Mouse (Mus musculus): ENCODE measurements at regions not wholly inside any gene's neighbourhood (a gene's known extent, or its start where the extent isn't known, plus 50 kb on each side); places are given as distances from the start of the nearest gene placed in this dataset.
"Not testable (repeated sequence)": the region's sequence is repeated elsewhere in the genome, so short reads cannot be mapped to it uniquely, and the experiment has no call there.

GRCm38 (mm10) chr3:6427905-6428304 is 192.3 kb downstream of the 1700008P02Rik start:
- in situ Hi-C loops (cut with MboI; ENCODE audit: unreplicated experiment in 2 of 2) = no loop called here

GRCm38 (mm10) chr3:6400871-6401270 is 219.4 kb downstream of the 1700008P02Rik start:
- in situ Hi-C loops (cut with MboI; ENCODE audit: unreplicated experiment in 2 of 2) = no loop called here

- in situ Hi-C loops (cut with MboI; ENCODE audit: unreplicated experiment in 2 of 2) = no loop called here
These were observed 234.6 kb downstream of the 1700008P02Rik start for GRCm38 (mm10) chr3:6385669-6386068.

GRCm38 (mm10) chr3:6382896-6383295 is 237.3 kb downstream of the 1700008P02Rik start:
- in situ Hi-C loops (cut with MboI; ENCODE audit: unreplicated experiment in 2 of 2) = no loop called here

- in situ Hi-C loops (cut with MboI; ENCODE audit: unreplicated experiment in 2 of 2) = no loop called here
These were observed 237.9 kb downstream of the 1700008P02Rik start for GRCm38 (mm10) chr3:6382296-6382695.

GRCm38 (mm10) chr3:6381732-6382131 is 238.5 kb downstream of the 1700008P02Rik start:
- in situ Hi-C loops (cut with MboI; ENCODE audit: unreplicated experiment in 2 of 2) = no loop called here

GRCm38 (mm10) chr3:6339001-6339400 is 281.2 kb downstream of the 1700008P02Rik start:
- in situ Hi-C loops (cut with MboI; ENCODE audit: unreplicated experiment in 2 of 2) = not testable (repeated sequence)

- in situ Hi-C loops (cut with MboI; ENCODE audit: unreplicated experiment in 2 of 2) = no loop called here
These were observed 299.3 kb downstream of the 1700008P02Rik start for GRCm38 (mm10) chr3:6320818-6321504.

- in situ Hi-C loops (cut with MboI; ENCODE audit: unreplicated experiment in 2 of 2) = loop anchor here in 1 of 2 experiments (5.0 kb wide), 1 partner anchor 43 kb away; no protein-coding TSS in a partner anchor
These were observed 330.7 kb downstream of the 1700008P02Rik start for GRCm38 (mm10) chr3:6289500-6289899.

GRCm38 (mm10) chr3:6280636-6281035 is 339.6 kb downstream of the 1700008P02Rik start:
- in situ Hi-C loops (cut with MboI; ENCODE audit: unreplicated experiment in 2 of 2) = no loop called here
